Mouse (Mus musculus): Measurements from ENCODE around the gene Tmeff1. TPM values are rescaled to one million over a fixed set of nuclear protein-coding genes. Genes with fewer than 3 reads are reported as not detected.

Gene Tmeff1
- polyA plus RNA-seq, 1 experiment from 2014 or later = 10.2 TPM

- 52% methylated on average over 9 of the region's 9 CpGs for WGBS
- no peaks in the 10 kb centered on the region for H3K27me3 ChIP-seq (replicated peaks; ENCODE audit: control insufficient read depth, insufficient read depth, low read length)
- H3K9me3 ChIP-seq (ENCODE audit: control insufficient read depth) = no peaks in the 10 kb centered on the region
- no peak overlapping the region for H3K4me2 ChIP-seq (replicated peaks; ENCODE audit: low read depth)
- H3K4me1 ChIP-seq (replicated peaks; ENCODE audit: control insufficient read depth, insufficient read depth, low read length) = no peaks in the 10 kb centered on the region
- no peak overlapping the region for H3K4me3 ChIP-seq (ENCODE audit: low read depth, low read length)
- no peak overlapping the region for H3K9ac ChIP-seq (ENCODE audit: low read depth, low read length)
- H3K36me3 ChIP-seq (ENCODE audit: control insufficient read depth, insufficient read depth) = no peaks in the 10 kb centered on the region
- no peak overlapping the region for H3K27ac ChIP-seq (ENCODE audit: low read depth, low read length)
- no peak for TF ChIP-seq CTCF (IDR thresholded peaks at IDR 0.05; ENCODE audit: low read depth)
- ATAC-seq = no peak
These were observed 3.6 kb downstream of the Tmeff1 start for GRCm38 (mm10) chr4:48588576-48588975.

- TF ChIP-seq CTCF (IDR thresholded peaks at IDR 0.05; ENCODE audit: low read depth) = no peak
- ATAC-seq = no peak
- Histone ChIP-seq H3K9me3 (ENCODE audit: control insufficient read depth) (no peaks in the 10 kb centered on the region; the same call in 1 of the 2 replicates), H3K4me2 (replicated peaks; ENCODE audit: low read depth) (no peak overlapping the region), H3K4me3 (ENCODE audit: low read depth, low read length) (no peak overlapping the region), H3K4me1 (replicated peaks; ENCODE audit: control insufficient read depth, insufficient read depth, low read length) (no peaks in the 10 kb centered on the region), H3K27me3 (replicated peaks; ENCODE audit: control insufficient read depth, insufficient read depth, low read length) (no peaks in the 10 kb centered on the region), H3K9ac (ENCODE audit: low read depth, low read length) (no peak overlapping the region), H3K27ac (ENCODE audit: low read depth, low read length) (no peak overlapping the region), H3K36me3 (ENCODE audit: control insufficient read depth, insufficient read depth) (no peaks in the 10 kb centered on the region)
- 76% methylated on average over 7 of the region's 7 CpGs for WGBS
These were observed 5.9 kb downstream of the Tmeff1 start for GRCm38 (mm10) chr4:48590862-48591261.

DNA sequence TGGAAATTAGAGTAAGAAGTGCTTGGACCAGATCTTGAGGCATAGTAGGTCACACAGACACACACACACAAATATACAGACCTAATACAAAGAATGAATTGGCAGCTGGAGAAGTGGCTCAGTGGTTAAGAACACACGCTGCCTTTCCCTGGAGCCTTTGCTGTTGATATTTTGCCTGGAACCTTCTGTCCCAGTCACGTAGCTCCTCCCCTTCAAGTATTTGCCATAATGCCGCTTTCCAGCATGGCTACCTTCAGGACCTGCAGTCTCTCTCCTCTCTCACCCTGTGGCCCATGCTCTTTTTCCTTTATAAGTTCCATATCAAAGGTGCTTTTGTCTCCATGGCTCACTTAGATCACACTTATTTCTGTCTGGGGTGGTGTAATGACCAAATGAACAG is 6.4 kb downstream of the Tmeff1 start:
- no peaks in the 10 kb centered on the region for H3K4me1 ChIP-seq (replicated peaks; ENCODE audit: control insufficient read depth, insufficient read depth, low read length)
- no peak overlapping the region for H3K9ac ChIP-seq (ENCODE audit: low read depth, low read length)
- H3K27ac ChIP-seq (ENCODE audit: low read depth, low read length) = no peak overlapping the region
- WGBS = 86% methylated on average over 3 of the region's 3 CpGs
- H3K4me2 ChIP-seq (replicated peaks; ENCODE audit: low read depth) = no peak overlapping the region
- H3K36me3 ChIP-seq (ENCODE audit: control insufficient read depth, insufficient read depth) = no peaks in the 10 kb centered on the region
- no peak overlapping the region for H3K4me3 ChIP-seq (ENCODE audit: low read depth, low read length)
- H3K27me3 ChIP-seq (replicated peaks; ENCODE audit: control insufficient read depth, insufficient read depth, low read length) = no peaks in the 10 kb centered on the region
- no peaks in the 10 kb centered on the region; the same call in 1 of the 2 replicates for H3K9me3 ChIP-seq (ENCODE audit: control insufficient read depth)
- no peak for ATAC-seq
- TF ChIP-seq CTCF (IDR thresholded peaks at IDR 0.05; ENCODE audit: low read depth) = no peak

DNA sequence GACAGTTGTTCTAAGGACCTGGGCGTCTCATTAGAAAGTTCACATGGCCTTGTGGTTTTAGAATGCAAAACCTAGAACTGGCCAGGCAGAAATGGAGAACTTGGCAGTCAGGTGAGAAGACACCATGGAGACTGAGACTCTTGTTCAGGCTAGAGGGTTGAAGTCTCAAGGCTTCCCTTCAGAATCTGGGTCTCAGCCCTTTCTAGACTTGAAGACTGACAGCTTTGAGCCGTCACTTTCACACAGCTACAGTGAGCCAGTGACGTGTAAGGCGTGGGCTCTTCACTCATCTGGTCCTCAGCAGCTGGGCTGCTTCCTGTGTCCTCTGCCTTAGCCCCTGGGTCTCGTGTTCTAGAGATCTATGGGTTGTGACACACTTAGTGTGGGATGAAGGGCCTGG is 7.4 kb downstream of the Tmeff1 start:
- Histone ChIP-seq H3K4me3 (ENCODE audit: low read depth, low read length) (no peak overlapping the region), H3K36me3 (ENCODE audit: control insufficient read depth, insufficient read depth) (no peaks in the 10 kb centered on the region), H3K4me1 (replicated peaks; ENCODE audit: control insufficient read depth, insufficient read depth, low read length) (no peaks in the 10 kb centered on the region), H3K9ac (ENCODE audit: low read depth, low read length) (no peak overlapping the region), H3K27me3 (replicated peaks; ENCODE audit: control insufficient read depth, insufficient read depth, low read length) (no peaks in the 10 kb centered on the region), H3K27ac (ENCODE audit: low read depth, low read length) (no peak overlapping the region), H3K9me3 (ENCODE audit: control insufficient read depth) (no peaks in the 10 kb centered on the region; the same call in 1 of the 2 replicates), H3K4me2 (replicated peaks; ENCODE audit: low read depth) (no peak overlapping the region)
- TF ChIP-seq CTCF (IDR thresholded peaks at IDR 0.05; ENCODE audit: low read depth) = no peak
- ATAC-seq = no peak
- 61% methylated on average over 5 of the region's 5 CpGs for WGBS

DNA sequence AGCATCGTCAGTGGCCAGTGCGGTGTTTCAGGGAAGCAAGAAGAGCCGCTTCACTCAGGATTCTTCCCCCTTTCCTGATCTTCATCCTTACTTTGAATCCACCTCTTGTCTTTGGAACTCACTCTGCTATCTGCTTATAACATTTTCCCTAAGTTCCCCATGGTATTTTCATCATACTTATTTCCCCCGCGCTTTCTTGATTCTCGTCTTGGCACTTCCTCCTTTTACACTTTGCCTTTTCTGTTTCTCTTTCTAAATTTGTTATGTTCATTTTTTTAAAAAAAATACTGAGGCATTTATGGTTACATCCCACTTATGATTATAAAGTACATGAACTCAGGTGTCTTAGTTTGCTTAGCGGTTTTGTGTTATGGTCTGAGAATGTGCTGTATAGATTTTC is 7.9 kb downstream of the Tmeff1 start:
- H3K27ac ChIP-seq (ENCODE audit: low read depth, low read length) = no peak overlapping the region
- no peaks in the 10 kb centered on the region for H3K27me3 ChIP-seq (replicated peaks; ENCODE audit: control insufficient read depth, insufficient read depth, low read length)
- H3K9me3 ChIP-seq (ENCODE audit: control insufficient read depth) = no peaks in the 10 kb centered on the region; the same call in 1 of the 2 replicates
- no peak for TF ChIP-seq CTCF (IDR thresholded peaks at IDR 0.05; ENCODE audit: low read depth)
- WGBS = 88% methylated on average over 7 of the region's 7 CpGs
- no peaks in the 10 kb centered on the region for H3K36me3 ChIP-seq (ENCODE audit: control insufficient read depth, insufficient read depth)
- H3K4me2 ChIP-seq (replicated peaks; ENCODE audit: low read depth) = no peak overlapping the region
- H3K4me3 ChIP-seq (ENCODE audit: low read depth, low read length) = no peak overlapping the region
- H3K9ac ChIP-seq (ENCODE audit: low read depth, low read length) = no peak overlapping the region
- no peaks in the 10 kb centered on the region for H3K4me1 ChIP-seq (replicated peaks; ENCODE audit: control insufficient read depth, insufficient read depth, low read length)
- ATAC-seq = no peak

DNA sequence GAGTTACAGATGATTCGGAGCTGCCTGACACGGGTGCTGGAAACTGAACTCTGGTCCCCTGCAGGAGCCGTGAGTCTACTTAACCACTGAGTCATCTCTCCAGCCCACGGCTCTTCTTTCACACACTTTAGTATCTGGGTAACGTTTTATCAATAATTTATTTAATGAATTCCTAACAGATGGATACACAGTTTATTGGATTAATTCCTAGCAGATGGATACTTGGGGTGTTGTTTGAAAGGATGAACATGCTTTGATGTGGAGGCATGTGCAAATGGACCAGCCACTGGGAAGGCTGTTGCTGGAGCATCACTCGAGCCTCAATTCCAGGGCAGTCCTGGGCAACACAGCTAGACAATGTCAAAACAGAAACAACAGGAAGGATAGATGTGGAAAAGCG is 11.1 kb downstream of the Tmeff1 start:
- no peak overlapping the region for H3K9ac ChIP-seq (ENCODE audit: low read depth, low read length)
- H3K27ac ChIP-seq (ENCODE audit: low read depth, low read length) = no peak overlapping the region
- no peak for TF ChIP-seq CTCF (IDR thresholded peaks at IDR 0.05; ENCODE audit: low read depth)
- no peaks in the 10 kb centered on the region for H3K4me1 ChIP-seq (replicated peaks; ENCODE audit: control insufficient read depth, insufficient read depth, low read length)
- no peaks in the 10 kb centered on the region for H3K36me3 ChIP-seq (ENCODE audit: control insufficient read depth, insufficient read depth)
- WGBS = 89% methylated on average over 7 of the region's 7 CpGs
- H3K4me2 ChIP-seq (replicated peaks; ENCODE audit: low read depth) = no peak overlapping the region
- H3K27me3 ChIP-seq (replicated peaks; ENCODE audit: control insufficient read depth, insufficient read depth, low read length) = no peaks in the 10 kb centered on the region
- ATAC-seq = no peak
- no peaks in the 10 kb centered on the region; the same call in 1 of the 2 replicates for H3K9me3 ChIP-seq (ENCODE audit: control insufficient read depth)
- no peak overlapping the region for H3K4me3 ChIP-seq (ENCODE audit: low read depth, low read length)

DNA sequence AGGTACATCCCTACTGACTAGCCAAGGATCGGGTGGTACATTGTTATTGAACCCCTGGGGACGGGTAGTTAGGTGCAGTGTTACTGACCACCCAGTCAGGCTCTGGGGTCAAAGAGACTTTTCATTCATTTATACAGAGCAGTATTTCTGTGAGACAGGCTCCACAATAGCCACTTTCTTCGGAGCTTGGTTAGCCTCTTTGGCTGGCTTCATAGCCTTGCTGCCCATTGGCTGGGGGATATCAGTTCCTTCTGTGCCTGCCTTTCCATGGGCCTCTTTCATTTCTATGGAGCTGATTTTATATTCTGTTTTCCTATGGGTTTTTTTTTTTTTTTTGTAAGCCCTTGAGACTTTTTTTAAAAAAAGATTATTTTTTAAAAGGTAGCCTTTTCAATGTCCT is 20.7 kb downstream of the Tmeff1 start:
- ATAC-seq = no peak
- Histone ChIP-seq H3K9ac (ENCODE audit: low read depth, low read length) (no peak overlapping the region), H3K27me3 (replicated peaks; ENCODE audit: control insufficient read depth, insufficient read depth, low read length) (no peaks in the 10 kb centered on the region), H3K27ac (ENCODE audit: low read depth, low read length) (no peak overlapping the region), H3K36me3 (ENCODE audit: control insufficient read depth, insufficient read depth) (no peaks in the 10 kb centered on the region), H3K4me2 (replicated peaks; ENCODE audit: low read depth) (no peak overlapping the region), H3K4me1 (replicated peaks; ENCODE audit: control insufficient read depth, insufficient read depth, low read length) (no peaks in the 10 kb centered on the region), H3K4me3 (ENCODE audit: low read depth, low read length) (no peak overlapping the region), H3K9me3 (ENCODE audit: control insufficient read depth) (no peaks in the 10 kb centered on the region)
- WGBS = 87% methylated on average over 3 of the region's 3 CpGs
- no peak for TF ChIP-seq CTCF (IDR thresholded peaks at IDR 0.05; ENCODE audit: low read depth)
